Mouse (Mus musculus) ES-E14 (cell line): ENCODE data around the gene Ipo13. TPM values are rescaled to one million over a fixed set of nuclear protein-coding genes. Genes with fewer than 3 reads are reported as not detected.

Experiments
- DNase-seq: peaks from one replicate; pipeline ENCODE4 v3.0.0-alpha.2; 2013; ENCODE audit warnings: low read depth, low spot score
- H3K27ac ChIP-seq: 2 replicates; pipeline ENCODE4 v1.5.1; 2012; ENCODE audit warnings: low read depth, mild to moderate bottlenecking, low read length, moderate library complexity, mixed read lengths; ENCODE audit not compliant: poor library complexity, insufficient read depth, severe bottlenecking
- H3K36me3 ChIP-seq: 2 replicates; pipeline ENCODE4 v1.6.1; 2012; ENCODE audit warnings: mild to moderate bottlenecking, low read length, moderate library complexity, mixed read lengths; ENCODE audit not compliant: control insufficient read depth, poor library complexity, insufficient read depth, severe bottlenecking
- H3K4me1 ChIP-seq, 2 experiments: fragments of 150-350 bp in 1 of 2; sonication (generic) in 1 of 2; 2 replicates each; pipeline ENCODE4 v1.6.1; 2012; ENCODE audit warnings: low read length in 2 of 2, mild to moderate bottlenecking in 1 of 2, mixed read lengths in 1 of 2; ENCODE audit not compliant: control insufficient read depth in 2 of 2, insufficient read depth in 2 of 2, poor library complexity in 1 of 2
- H3K4me3 ChIP-seq, 2 experiments: fragments of 150-350 bp in 1 of 2; sonication (generic) in 1 of 2; 2 replicates each; pipeline ENCODE4 v1.5.1; 2012; ENCODE audit warnings: low read length in 2 of 2, low read depth in 1 of 2, mild to moderate bottlenecking in 1 of 2, mixed read lengths in 1 of 2; ENCODE audit not compliant: insufficient read depth in 1 of 2, poor library complexity in 1 of 2, severe bottlenecking in 1 of 2
- H3K9ac ChIP-seq: 2 replicates; pipeline ENCODE4 v1.6.1; 2012; ENCODE audit warnings: low read depth, mild to moderate bottlenecking, low read length, mixed read lengths; ENCODE audit not compliant: poor library complexity, insufficient read depth, severe bottlenecking
- H3K9me3 ChIP-seq: fragments of 150-350 bp; sonication (generic); 2 replicates; pipeline ENCODE4 v1.6.1; 2012; ENCODE audit warnings: low read depth, mild to moderate bottlenecking, low read length; ENCODE audit not compliant: control insufficient read depth, insufficient read depth
- CHD2 ChIP-seq: IDR thresholded peaks from 2 replicates; pipeline ENCODE4 v1.6.1; 2014; ENCODE audit warnings: mild to moderate bottlenecking, low read depth, low read length, inconsistent platforms
- HCFC1 ChIP-seq: IDR thresholded peaks from 2 replicates; pipeline ENCODE4 v1.6.1; 2012; ENCODE audit warnings: low read length, inconsistent platforms, borderline replicate concordance; ENCODE audit not compliant: insufficient read depth
- MAFK ChIP-seq: IDR thresholded peaks from 2 replicates; pipeline ENCODE4 v1.6.1; 2014; ENCODE audit warnings: mild to moderate bottlenecking, low read depth, low read length, inconsistent platforms; ENCODE audit not compliant: insufficient read depth
- ZC3H11A ChIP-seq: IDR thresholded peaks from 2 replicates; pipeline ENCODE4 v1.6.1; 2012; ENCODE audit warnings: low read depth, mild to moderate bottlenecking, inconsistent platforms, low read length, borderline replicate concordance
- ZNF384 ChIP-seq: IDR thresholded peaks from 2 replicates; pipeline ENCODE4 v1.6.1; 2012; ENCODE audit warnings: low read depth, low read length, inconsistent platforms
- in situ Hi-C, 2 experiments: fragments of 600-800 bp; cut with MboI; formaldehyde crosslinking; loops; one replicate each; pipeline ENCODE4 v1.15.1; 2025; ENCODE audit warnings: low sequenced_read_pairs in 2 of 2, inconsistent platforms in 1 of 2; ENCODE audit not compliant: unreplicated experiment in 2 of 2
- total RNA-seq: library from RNA; depleted of rRNA; stranded (reverse); fragments of 300-350 nt; gene quantifications from 2 replicates; pipeline ENCODE4 v1.2.3, GENCODE M21; 2012

Ipo13 gene
- total RNA-seq, 1 experiment = 50.2 TPM

DNA sequence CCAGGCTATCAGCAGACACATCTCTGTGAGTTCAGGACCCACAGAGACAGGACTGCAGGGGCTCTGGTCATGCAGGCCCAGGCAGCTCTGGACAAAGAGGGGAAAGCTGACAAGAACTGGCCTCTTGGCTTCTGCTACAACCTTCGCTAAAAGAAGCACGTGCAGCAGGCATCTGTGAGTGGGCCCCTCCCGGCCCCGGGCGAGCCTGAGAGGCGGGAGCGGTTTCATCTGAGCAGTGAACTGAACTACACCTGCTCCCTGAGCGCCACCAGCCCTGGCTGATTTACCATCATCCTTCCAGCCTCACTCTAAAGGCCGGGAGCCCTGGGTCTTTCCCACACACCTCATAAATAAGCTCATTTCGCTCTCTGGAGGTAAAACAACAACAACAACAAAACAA is 36.5 kb downstream of the Ipo13 start:
- Histone ChIP-seq H3K27ac (no peak overlapping the region), H3K4me1 (peaks cover 0 to 12% of the 10 kb centered on the region in 2 experiments; a peak in 1 of 4 replicates), H3K9ac (no peak overlapping the region), H3K9me3 (no peaks in the 10 kb centered on the region), H3K36me3 (peaks cover 19% of the 10 kb centered on the region; the same call in 1 of the 2 replicates), H3K4me3 (no peak overlapping the region)
- no peak for TF ChIP-seq HCFC1
- TF ChIP-seq ZNF384 = no peak
- TF ChIP-seq MAFK = no peak
- TF ChIP-seq CHD2 = no peak
- TF ChIP-seq ZC3H11A = no peak
- in situ Hi-C loops = no loop called here
- DNase-seq = no peak

DNA sequence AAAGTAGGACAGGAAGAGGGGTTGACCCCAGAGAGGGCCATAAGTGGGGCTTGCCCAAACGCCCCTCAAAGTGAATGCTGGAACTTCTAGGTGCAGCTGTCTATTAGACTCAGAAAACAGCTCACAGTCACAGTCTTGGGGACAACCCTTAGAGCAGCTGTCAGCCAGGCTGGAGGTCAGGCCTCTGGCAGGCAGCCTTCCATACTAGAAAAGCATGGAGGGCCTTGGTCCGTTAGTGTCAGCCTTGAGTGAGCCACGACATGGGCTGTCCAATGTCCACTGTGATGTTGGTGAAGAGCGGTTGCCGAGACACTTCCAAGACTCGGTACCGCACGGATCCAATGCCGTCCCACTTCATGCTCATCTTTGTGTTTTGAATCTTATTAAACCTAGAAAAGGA is 41.2 kb downstream of the Ipo13 start:
- no peaks in the 10 kb centered on the region for H3K9me3 ChIP-seq
- no peak overlapping the region for H3K27ac ChIP-seq
- peaks cover 0 to 12% of the 10 kb centered on the region in 2 experiments; a peak in 2 of 4 replicates for H3K4me1 ChIP-seq
- H3K9ac ChIP-seq = no peak overlapping the region
- peaks cover 15% of the 10 kb centered on the region; the same call in 1 of the 2 replicates for H3K36me3 ChIP-seq
- TF ChIP-seq ZNF384 (no peak), CHD2 (no peak), HCFC1 (no peak), MAFK (no peak), ZC3H11A (no peak)
- in situ Hi-C loops = no loop called here
- no peak for DNase-seq
- no peak overlapping the region for H3K4me3 ChIP-seq

DNA sequence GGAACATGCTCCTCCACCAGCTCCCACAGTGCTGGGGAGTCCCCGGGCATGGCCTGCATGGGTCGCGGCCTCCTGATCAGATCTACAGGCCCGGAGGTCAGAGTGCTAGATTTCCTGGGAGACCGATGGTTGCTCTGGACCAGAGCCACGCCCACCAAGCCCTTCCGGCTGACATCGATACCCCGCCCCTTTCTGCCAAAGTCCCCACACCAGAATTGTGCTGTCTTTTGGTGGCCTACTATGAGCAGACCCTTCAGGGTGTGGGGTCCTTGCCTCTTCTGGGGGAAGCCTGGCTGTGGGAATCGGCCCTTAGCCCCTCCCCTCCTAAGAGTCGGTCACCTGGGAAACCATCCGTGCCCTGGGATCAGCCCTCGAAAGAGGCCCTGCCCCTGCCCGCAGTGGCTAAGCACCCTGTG is 42.3 kb downstream of the Ipo13 start, which contains the start of gene Ccdc24:
Gene Ccdc24 (minus strand): TSS at position 87 of the 416 bp plus-strand sequence.
- Histone ChIP-seq H3K9me3 (no peaks in the 10 kb centered on the region), H3K4me1 (peaks cover 0 to 13% of the 10 kb centered on the region in 2 experiments; a peak in 2 of 4 replicates), H3K36me3 (peaks cover 14% of the 10 kb centered on the region; the same call in 1 of the 2 replicates), H3K27ac (no peak within 1 kb of the TSS), H3K4me3 (0 out of 4 replicates have a peak within 1 kb of the TSS, but pooled peaks of 1 of the 2 experiments have one; percentile 33), H3K9ac (no peak within 1 kb of the TSS)
- in situ Hi-C loops = no loop called here
- DNase-seq = no peak
- TF ChIP-seq HCFC1 = no peak
- no peak for TF ChIP-seq CHD2
- no peak for TF ChIP-seq MAFK
- no peak for TF ChIP-seq ZC3H11A
- TF ChIP-seq ZNF384 = no peak

DNA sequence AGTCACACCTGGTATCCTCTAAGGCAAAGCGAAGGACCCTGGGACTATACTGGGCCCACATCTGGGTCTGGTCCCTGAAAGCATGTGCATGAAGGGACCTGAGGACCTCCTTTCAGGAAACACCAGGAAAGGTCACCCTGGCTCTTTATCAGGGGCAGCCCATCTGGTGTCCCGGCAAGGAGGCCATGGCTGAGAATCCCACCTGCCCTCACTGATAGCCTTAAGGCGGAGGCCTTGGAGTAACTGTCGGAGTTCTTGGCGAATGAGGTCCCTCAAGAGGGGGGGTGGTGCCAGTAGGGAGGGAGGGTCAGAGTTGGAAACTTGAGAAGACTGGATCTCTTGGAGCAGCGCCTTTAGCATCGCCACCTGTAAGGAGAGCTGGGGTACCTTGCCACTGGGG is 43.0 kb downstream of the Ipo13 start:
- no peaks in the 10 kb centered on the region for H3K9me3 ChIP-seq
- no peak overlapping the region for H3K4me3 ChIP-seq
- no peak for DNase-seq
- in situ Hi-C loops = no loop called here
- H3K4me1 ChIP-seq = peaks cover 0 to 13% of the 10 kb centered on the region in 2 experiments; a peak in 2 of 4 replicates
- H3K36me3 ChIP-seq = peaks cover 8% of the 10 kb centered on the region; the same call in 1 of the 2 replicates
- no peak for TF ChIP-seq MAFK
- no peak for TF ChIP-seq ZNF384
- no peak for TF ChIP-seq HCFC1
- no peak for TF ChIP-seq ZC3H11A
- TF ChIP-seq CHD2 = no peak
- no peak overlapping the region for H3K9ac ChIP-seq
- H3K27ac ChIP-seq = no peak overlapping the region

DNA sequence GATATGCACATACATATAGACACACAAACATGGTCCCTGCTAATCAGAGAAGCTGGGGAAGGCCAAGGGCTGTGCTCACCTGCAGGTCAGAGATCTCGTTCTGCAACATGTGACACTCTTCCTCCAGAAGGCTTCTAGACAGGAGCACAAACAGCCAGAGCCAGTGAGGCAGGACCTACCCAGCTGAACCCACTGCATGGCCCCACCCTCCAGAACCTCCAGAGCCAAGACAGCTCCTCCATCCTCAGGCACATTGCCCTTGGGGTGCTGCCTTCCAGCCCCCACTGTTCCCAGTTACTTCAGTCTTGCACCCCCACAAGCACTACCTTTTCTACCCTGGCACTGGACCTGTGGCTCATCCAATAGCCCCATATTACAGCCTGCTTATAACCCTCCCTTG is 44.4 kb downstream of the Ipo13 start:
- Histone ChIP-seq H3K36me3 (peaks cover 2% of the 10 kb centered on the region; the same call in 1 of the 2 replicates), H3K4me1 (peaks cover 0 to 13% of the 10 kb centered on the region in 2 experiments; a peak in 2 of 4 replicates), H3K9me3 (no peaks in the 10 kb centered on the region), H3K9ac (no peak overlapping the region), H3K27ac (no peak overlapping the region), H3K4me3 (no peak overlapping the region)
- in situ Hi-C loops = no loop called here
- no peak for TF ChIP-seq MAFK
- TF ChIP-seq ZC3H11A = no peak
- no peak for TF ChIP-seq HCFC1
- no peak for TF ChIP-seq CHD2
- no peak for TF ChIP-seq ZNF384
- no peak for DNase-seq
